Mouse (Mus musculus) ES-E14 (cell line): ENCODE results near the gene Majin.

ENCODE experiments used
- HCFC1 ChIP-seq: IDR thresholded peaks from 2 replicates; pipeline ENCODE4 v1.6.1; 2012; ENCODE audit warnings: low read length, inconsistent platforms, borderline replicate concordance; ENCODE audit not compliant: insufficient read depth
- MAFK ChIP-seq: IDR thresholded peaks from 2 replicates; pipeline ENCODE4 v1.6.1; 2014; ENCODE audit warnings: mild to moderate bottlenecking, low read depth, low read length, inconsistent platforms; ENCODE audit not compliant: insufficient read depth
- ZC3H11A ChIP-seq: IDR thresholded peaks from 2 replicates; pipeline ENCODE4 v1.6.1; 2012; ENCODE audit warnings: low read depth, mild to moderate bottlenecking, inconsistent platforms, low read length, borderline replicate concordance

GRCm38 (mm10) chr19:6184131-6184530, at the start of gene Majin:
- TF ChIP-seq ZC3H11A: no peak
- no peak for TF ChIP-seq MAFK
- TF ChIP-seq HCFC1: no peak
